Mouse (Mus musculus) erythroblast, embryonic 14.5 days (primary cell): ENCODE data around the gene Tex101.

Source experiments
- GATA1 ChIP-seq: IDR thresholded peaks from 2 replicates; pipeline ENCODE4 v1.6.1; 2012; ENCODE audit warnings: low read length, inconsistent platforms, mixed read lengths
- TAL1 ChIP-seq: IDR thresholded peaks from 3 replicates; pipeline ENCODE4 v1.6.1; 2012; ENCODE audit warnings: low read length, inconsistent platforms, mixed read lengths

DNA sequence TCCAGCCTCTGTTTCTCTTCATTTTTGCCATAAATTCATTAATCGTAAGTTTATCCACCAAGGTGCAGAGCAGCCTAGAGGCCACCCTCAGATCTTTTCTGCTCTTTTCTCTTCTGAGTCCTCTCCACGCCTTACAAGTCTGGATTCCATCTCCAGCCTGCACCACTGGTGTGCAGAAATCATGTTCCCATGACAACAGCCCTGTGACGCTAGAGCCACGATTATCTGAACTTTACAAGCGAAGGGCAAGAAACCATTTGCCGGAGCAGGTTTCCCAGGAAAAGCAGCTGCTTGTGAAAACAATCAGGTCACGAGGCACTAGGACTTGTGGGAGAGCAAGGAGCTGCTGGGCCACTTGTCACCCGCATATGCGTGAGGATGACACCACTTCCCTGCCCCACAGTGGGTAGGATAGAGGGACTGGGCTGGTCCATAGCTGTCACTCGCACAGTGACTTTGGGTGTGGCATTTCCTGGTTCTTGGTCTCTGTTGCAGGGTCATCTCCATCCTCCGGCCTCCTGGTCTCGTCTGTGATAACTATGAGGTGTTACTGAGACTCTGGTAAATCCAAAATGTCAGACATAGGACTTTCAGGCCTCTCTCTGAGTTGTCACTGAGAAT lies 16.6 kb downstream of the Tex101 start:
- TF ChIP-seq TAL1: no peak
- no peak for TF ChIP-seq GATA1
